Mouse (Mus musculus) forebrain, embryonic 12.5 days (tissue): ENCODE measurements around the gene Tjap1. TPM values are rescaled to one million over a fixed set of nuclear protein-coding genes. Genes with fewer than 3 reads are reported as not detected.

Experiments used
- ATAC-seq: fragments of 200-750 bp; cut with Nextera tagmentation; 2 replicates; pipeline ENCODE4 v1.8.0; 2017; ENCODE audit warnings: moderate TSS enrichment; ENCODE audit not compliant: low FRiP score
- H3K27ac ChIP-seq: fragments of 300-500 bp; sonication (generic); 2 replicates; pipeline ENCODE4 v1.5.1; 2016; ENCODE audit warnings: mild to moderate bottlenecking
- H3K27me3 ChIP-seq: fragments of 300-500 bp; sonication (generic); 2 replicates; pipeline ENCODE4 v1.6.1; 2016; ENCODE audit warnings: mild to moderate bottlenecking
- H3K36me3 ChIP-seq: fragments of 300-500 bp; sonication (generic); replicated peaks from 2 replicates; pipeline ENCODE4 v1.6.1; 2016; ENCODE audit warnings: mild to moderate bottlenecking
- H3K4me1 ChIP-seq: fragments of 300-500 bp; sonication (generic); 2 replicates; pipeline ENCODE4 v1.6.1; 2016
- H3K4me2 ChIP-seq: fragments of 300-500 bp; sonication (generic); 2 replicates; pipeline ENCODE4 v1.6.1; 2016; ENCODE audit warnings: mild to moderate bottlenecking, moderate library complexity
- H3K4me3 ChIP-seq: fragments of 300-500 bp; sonication (generic); replicated peaks from 2 replicates; pipeline ENCODE4 v1.5.1; 2016; ENCODE audit warnings: mild to moderate bottlenecking
- H3K9ac ChIP-seq: fragments of 300-500 bp; sonication (generic); 2 replicates; pipeline ENCODE4 v1.6.1; 2016; ENCODE audit warnings: mild to moderate bottlenecking
- H3K9me3 ChIP-seq: fragments of 300-500 bp; sonication (generic); 2 replicates; pipeline ENCODE4 v1.6.1; 2016
- WGBS: fragments of 180-500 bp; shearing (Covaris S2); methylation state at CpG from one replicate; pipeline ENCODE4 v1.1.7; 2016; 5-methylcytosine and 5-hydroxymethylcytosine counted together
- polyA plus RNA-seq: library from polyadenylated mRNA; unstranded; fragments of >200 nt; fragmentation: Nextera tagmentation; extraction: Ambion mirVana; gene quantifications from 2 replicates; pipeline ENCODE4 v1.2.1, GENCODE M21; 2016

Gene Tjap1
- polyA plus RNA-seq: 56.0 and 58.4 TPM in 2 replicates

DNA sequence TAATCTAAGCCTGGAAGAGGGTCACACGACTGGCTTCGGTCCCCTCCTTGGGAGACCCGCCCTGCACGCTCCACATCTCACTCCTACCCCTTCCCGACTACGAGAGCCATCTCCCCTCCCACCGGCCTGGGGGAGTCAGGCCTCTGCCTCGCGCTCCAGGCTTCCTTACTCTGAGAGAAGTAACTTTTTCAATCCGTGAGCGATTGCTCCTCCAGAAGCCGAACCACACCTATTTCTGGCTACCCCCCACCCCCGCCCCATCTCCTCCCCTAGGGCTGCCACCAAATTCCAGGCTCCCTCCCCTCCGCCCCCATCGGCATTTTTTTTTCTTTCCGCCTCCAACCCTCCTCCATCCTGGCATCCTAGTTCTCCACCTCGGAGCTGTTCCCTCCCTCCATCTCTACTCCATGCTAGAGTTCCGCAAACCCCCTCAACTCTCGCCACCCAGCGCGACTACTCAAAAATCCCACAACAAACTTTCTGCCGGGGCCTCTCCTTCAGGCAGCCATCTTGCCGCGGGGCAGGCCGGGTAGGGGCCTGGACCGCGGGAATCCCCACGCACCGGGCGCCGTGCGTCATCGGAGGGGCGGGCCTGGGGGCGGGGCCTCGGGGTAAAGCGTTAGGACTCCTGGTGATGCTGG, at the start of gene Tjap1:
TSS of gene Tjap1 (minus strand) at position 544 of the 641 bp plus-strand sequence.
- peak within 1 kb of the TSS; percentile 87 for H3K4me2 ChIP-seq
- H3K9ac ChIP-seq: peak within 1 kb of the TSS; percentile 82
- ATAC-seq: peak; percentile 99
- peak within 1 kb of the TSS; percentile 74 for H3K27ac ChIP-seq
- under 1% methylated on average over 37 of the region's 37 CpGs for WGBS
- no peaks in the 10 kb centered on the region for H3K9me3 ChIP-seq
- peaks cover 24% of the 10 kb centered on the region for H3K4me1 ChIP-seq
- no peaks in the 10 kb centered on the region for H3K27me3 ChIP-seq
- peaks cover 28% of the 10 kb centered on the region for H3K36me3 ChIP-seq
- H3K4me3 ChIP-seq: peak within 1 kb of the TSS; percentile 72

DNA sequence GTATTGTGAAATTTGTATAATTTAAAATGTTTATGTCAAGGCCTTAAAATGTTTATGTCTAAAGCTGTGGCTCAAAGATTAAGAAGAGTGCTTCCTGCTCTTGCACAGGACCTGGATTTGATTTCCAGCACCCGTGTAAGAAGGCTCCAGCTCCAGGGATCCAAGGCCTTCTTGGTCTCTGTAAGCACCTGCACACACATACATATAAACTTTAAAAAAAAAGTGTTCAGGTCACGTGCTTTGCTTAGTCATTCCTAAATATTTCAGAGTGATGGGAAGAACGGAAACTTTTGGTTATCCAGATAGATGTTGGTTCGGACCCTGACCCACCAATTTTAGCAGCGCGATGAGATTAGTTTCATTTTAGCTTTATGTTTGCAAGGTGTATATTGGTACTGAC, 45.9 kb upstream of the Tjap1 start:
- Histone ChIP-seq H3K27ac (peak overlapping the region; percentile 61; the same call in 1 of the 2 replicates), H3K36me3 (peaks cover 6% of the 10 kb centered on the region; the same call in 1 of the 2 replicates), H3K4me1 (peaks cover 11% of the 10 kb centered on the region), H3K9ac (peak overlapping the region; percentile 36; the same call in 1 of the 2 replicates), H3K4me3 (peak overlapping the region; percentile 72; the same call in 1 of the 2 replicates), H3K9me3 (no peaks in the 10 kb centered on the region; the same call in 1 of the 2 replicates), H3K4me2 (peak overlapping the region; percentile 85), H3K27me3 (0 out of 2 replicates have a peak, but pooled peaks cover 3% of the 10 kb centered on the region)
- ATAC-seq: no peak
- 76% methylated on average over 6 of the region's 6 CpGs for WGBS

DNA sequence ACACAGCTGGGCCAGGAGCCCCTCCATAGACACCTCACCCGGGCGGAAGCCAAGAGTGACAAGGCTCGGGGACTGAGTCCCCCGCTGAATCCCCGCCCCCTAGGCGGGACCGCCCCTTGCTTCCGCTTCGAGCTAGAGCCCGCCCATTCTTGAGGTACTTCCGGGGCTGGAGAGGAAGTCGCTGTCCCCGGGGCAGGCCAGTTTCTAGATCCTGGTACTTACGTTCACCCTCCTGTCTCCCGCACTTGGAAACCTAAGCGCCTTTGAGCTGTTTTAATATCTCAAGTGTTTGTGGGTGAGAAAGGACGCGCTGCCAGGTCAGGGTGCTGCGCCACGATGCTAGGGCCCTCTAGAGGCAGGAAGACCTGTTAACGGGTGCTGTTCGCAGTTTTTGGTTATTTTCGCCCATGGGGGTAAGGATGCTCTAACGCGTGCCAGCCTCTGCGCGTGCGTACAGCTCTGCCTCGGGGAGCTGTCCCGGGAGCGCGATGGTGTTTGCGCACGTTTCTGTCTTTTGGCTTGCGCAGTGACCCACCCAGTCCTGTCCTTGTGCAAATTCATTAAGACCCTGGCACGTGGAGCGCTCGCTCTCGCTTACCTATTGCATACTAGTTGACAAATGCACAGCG, 45.2 kb upstream of the Tjap1 start, which contains the start of gene Abcc10:
TSS of gene Abcc10 (minus strand) at position 447 of the 629 bp plus-strand sequence.
- H3K27me3 ChIP-seq: 0 out of 2 replicates have a peak, but pooled peaks cover 3% of the 10 kb centered on the region
- no peaks in the 10 kb centered on the region for H3K9me3 ChIP-seq
- peak within 1 kb of the TSS; percentile 85 for H3K4me2 ChIP-seq
- WGBS: under 1% methylated on average over 40 of the region's 40 CpGs
- ATAC-seq: peak; percentile 98
- H3K9ac ChIP-seq: peak within 1 kb of the TSS; percentile 85
- H3K36me3 ChIP-seq: peaks cover 12% of the 10 kb centered on the region; the same call in 1 of the 2 replicates
- peaks cover 11% of the 10 kb centered on the region for H3K4me1 ChIP-seq
- peak within 1 kb of the TSS; percentile 96 for H3K27ac ChIP-seq
- peak within 1 kb of the TSS; percentile 72 for H3K4me3 ChIP-seq

DNA sequence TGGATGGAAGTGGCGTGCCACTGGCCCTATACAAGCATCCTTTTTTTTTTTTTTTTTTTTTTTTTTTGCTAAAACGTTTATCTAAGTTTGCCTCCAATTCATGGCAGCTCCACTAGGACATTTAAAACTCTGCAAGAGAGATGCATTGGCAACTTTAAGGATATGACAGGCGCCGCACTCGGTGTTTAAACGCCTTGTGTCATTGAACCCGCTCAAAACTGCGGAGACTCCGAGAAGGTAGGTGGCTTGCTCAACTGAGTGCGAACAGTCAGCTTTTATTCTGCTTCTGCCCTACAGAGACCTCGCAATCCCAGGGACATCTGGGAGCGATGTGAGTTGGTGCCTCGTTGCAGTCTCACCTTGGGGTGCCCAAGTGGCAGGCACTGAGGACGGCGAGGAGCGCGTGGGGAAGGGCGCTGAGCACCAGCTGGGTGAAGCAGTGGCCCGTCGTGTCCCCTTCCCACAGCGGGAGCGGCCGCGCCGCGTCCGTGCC, 44.6 kb upstream of the Tjap1 start:
- Histone ChIP-seq H3K9ac (peak overlapping the region; percentile 85), H3K36me3 (peaks cover 14% of the 10 kb centered on the region; the same call in 1 of the 2 replicates), H3K9me3 (no peaks in the 10 kb centered on the region), H3K4me3 (peak overlapping the region; percentile 72), H3K4me2 (peak overlapping the region; percentile 85), H3K27ac (peak overlapping the region; percentile 96), H3K27me3 (no peaks in the 10 kb centered on the region), H3K4me1 (peaks cover 11% of the 10 kb centered on the region)
- ATAC-seq: no peak
- WGBS: 4% methylated on average over 27 of the region's 27 CpGs

DNA sequence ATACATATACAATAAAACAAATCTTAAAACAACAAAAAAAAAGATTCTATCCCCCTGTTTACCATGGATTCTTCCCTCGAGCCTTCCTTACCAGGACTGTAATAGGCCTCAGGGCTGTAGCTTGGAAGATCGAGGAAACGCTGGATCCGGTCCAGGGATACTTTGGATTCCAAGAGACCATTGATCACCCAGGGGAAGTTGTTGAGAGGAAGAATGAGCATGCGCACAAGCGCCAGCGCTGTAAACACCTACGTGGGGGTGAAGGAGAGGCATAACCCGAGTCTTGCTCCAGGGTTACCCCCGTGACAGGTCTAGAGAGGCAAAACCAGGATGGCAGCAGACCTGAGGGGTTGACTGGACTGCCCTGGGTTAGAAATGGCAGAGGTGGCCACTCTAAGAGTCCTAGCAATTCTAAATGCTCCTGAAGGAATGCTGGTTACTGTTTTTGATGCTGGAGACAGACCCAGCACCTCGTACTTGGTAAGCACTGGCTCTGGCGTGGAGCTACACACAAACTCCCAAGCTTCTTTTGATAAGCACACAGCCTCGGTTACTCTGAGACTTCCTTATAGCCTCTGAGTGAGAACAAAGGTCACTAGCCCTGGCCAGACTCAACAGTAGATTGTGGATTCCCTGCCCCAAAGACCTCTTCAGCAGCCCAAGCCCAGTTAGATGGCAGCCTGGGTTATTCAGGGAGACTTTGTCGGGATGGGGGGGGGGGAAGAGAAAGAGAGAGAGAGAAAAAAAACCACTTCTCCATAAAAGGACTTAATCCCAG, 39.4 kb upstream of the Tjap1 start:
- WGBS: 90% methylated on average over 14 of the region's 14 CpGs
- ATAC-seq: no peak
- Histone ChIP-seq H3K4me2 (no peak overlapping the region), H3K36me3 (peaks cover 21% of the 10 kb centered on the region), H3K27me3 (no peaks in the 10 kb centered on the region), H3K4me3 (no peak overlapping the region), H3K9me3 (no peaks in the 10 kb centered on the region), H3K4me1 (peaks cover 7% of the 10 kb centered on the region), H3K27ac (no peak overlapping the region), H3K9ac (no peak overlapping the region)

DNA sequence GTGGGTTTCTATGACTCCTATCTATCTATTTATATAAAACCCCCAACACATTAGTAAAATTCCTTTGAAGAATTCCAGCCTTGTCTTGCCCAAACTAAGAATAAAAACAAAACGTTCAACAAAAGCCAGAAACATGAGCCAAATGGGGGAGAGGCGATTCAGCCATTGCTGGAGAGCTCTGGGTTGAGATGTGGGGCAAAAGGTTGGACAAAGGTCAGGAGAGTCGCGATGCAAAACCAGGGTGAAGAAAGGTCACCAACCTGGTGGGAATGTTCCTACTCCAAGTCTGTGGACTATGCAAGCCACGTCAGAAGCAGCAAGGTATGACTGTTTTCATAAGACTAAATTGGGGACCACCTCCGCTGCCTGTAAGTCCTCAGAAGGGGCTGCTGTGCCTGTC, 37.7 kb upstream of the Tjap1 start:
- H3K4me1 ChIP-seq: no peaks in the 10 kb centered on the region
- H3K27ac ChIP-seq: no peak overlapping the region
- H3K4me2 ChIP-seq: no peak overlapping the region
- ATAC-seq: no peak
- no peaks in the 10 kb centered on the region for H3K27me3 ChIP-seq
- H3K9me3 ChIP-seq: no peaks in the 10 kb centered on the region
- no peak overlapping the region for H3K4me3 ChIP-seq
- peaks cover 21% of the 10 kb centered on the region for H3K36me3 ChIP-seq
- WGBS: 86% methylated on average over 6 of the region's 6 CpGs
- no peak overlapping the region for H3K9ac ChIP-seq

DNA sequence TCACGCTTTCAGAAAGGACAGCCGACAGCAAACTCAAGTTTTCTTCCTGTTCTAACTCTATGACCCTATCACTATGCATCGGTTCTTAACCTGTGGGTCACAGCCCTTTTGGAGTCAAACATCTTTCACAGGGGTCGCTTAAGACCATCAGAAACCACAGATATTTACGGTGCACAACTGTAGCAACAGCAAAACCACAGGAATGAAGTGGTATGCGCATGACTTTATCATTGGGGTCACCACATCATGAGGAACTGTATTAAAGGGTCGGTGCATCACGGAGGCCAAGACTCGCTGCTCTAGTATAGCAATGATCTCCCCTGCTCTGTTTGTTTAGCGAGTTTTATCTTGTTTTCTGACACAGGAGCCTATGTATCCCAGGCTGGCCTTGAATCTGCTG, 33.0 kb upstream of the Tjap1 start:
- Histone ChIP-seq H3K27ac (no peak overlapping the region), H3K4me2 (no peak overlapping the region), H3K4me3 (no peak overlapping the region), H3K27me3 (no peaks in the 10 kb centered on the region), H3K4me1 (no peaks in the 10 kb centered on the region), H3K9me3 (no peaks in the 10 kb centered on the region), H3K9ac (no peak overlapping the region), H3K36me3 (peaks cover 3% of the 10 kb centered on the region)
- no peak for ATAC-seq
- WGBS: 93% methylated on average over 10 of the region's 10 CpGs

DNA sequence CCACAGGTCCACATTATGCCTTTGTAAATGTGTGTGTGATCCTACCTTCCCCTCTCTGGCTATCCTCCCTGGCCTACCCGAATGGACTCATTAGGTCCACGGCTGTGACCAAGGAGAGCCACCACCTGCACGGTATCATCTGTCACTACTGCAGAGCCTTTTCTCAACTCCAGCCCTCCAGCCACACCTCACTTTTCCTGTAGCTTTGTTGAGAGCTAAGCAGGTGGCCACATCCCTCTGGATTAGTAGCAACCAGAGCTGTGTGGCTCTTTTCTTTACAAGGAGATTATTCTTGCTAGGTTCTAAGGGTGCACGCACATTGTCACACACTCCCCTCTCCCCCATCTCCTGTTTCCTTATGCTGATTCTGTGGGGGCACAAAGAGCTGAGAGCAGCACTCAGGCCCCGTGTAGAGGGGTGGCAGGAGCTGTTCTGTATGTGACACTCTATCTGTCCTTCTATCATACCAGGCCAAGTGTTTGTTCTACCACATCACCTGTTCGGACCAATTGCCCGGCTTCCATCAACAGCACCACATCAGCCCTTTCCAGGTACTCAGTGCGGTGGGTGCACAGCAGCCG, 30.4 kb upstream of the Tjap1 start:
- H3K9me3 ChIP-seq: no peaks in the 10 kb centered on the region
- H3K27ac ChIP-seq: no peak overlapping the region
- H3K9ac ChIP-seq: no peak overlapping the region
- H3K36me3 ChIP-seq: no peaks in the 10 kb centered on the region; the same call in 1 of the 2 replicates
- no peaks in the 10 kb centered on the region for H3K4me1 ChIP-seq
- H3K4me3 ChIP-seq: no peak overlapping the region
- no peak for ATAC-seq
- no peak overlapping the region for H3K4me2 ChIP-seq
- 84% methylated on average over 9 of the region's 9 CpGs for WGBS
- no peaks in the 10 kb centered on the region for H3K27me3 ChIP-seq

DNA sequence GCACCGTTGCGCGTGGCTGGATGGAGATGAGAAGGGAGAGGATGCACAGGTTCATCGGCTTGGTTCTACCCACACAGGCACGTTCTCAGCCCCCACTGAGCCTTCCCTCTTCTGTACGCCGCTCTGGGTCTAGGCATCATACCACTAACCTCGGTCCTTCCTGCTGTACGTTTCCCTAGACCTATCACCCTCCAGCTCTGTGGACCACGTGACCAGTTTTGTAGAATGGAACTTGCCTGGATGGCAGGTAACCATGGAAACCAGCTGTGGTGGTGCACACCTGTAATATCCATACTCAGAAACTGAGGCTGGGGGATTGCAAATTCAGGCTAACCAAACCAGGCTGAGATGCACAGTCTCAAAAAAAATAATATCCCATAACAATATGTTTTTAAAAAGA, 27.7 kb upstream of the Tjap1 start:
- Histone ChIP-seq H3K36me3 (no peaks in the 10 kb centered on the region; the same call in none of the 2 replicates), H3K9ac (no peak overlapping the region), H3K27me3 (no peaks in the 10 kb centered on the region), H3K9me3 (no peaks in the 10 kb centered on the region), H3K27ac (no peak overlapping the region), H3K4me2 (no peak overlapping the region), H3K4me3 (no peak overlapping the region), H3K4me1 (no peaks in the 10 kb centered on the region)
- ATAC-seq: no peak
- 88% methylated on average over 10 of the region's 10 CpGs for WGBS

DNA sequence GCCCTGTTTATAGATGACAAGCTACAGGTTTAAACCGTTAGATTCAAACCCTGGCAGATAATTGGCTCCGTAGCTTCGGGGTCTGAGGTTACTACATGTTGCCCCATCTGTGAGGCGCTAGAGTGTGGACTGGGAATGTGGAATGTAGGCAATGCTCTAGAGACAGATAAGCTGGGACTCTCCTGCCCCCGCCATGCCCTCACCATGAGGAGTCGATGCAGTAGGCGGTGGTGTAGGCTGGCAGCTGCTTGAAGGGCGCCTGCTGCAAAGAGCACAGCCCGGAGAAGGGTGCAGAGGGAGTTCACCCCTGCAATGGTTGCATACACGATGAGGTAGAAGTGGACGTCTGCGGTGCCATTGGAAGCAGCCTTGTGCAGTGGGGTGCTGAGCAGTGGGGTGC, 27.0 kb upstream of the Tjap1 start:
- WGBS: 83% methylated on average over 12 of the region's 12 CpGs
- H3K4me3 ChIP-seq: no peak overlapping the region
- no peaks in the 10 kb centered on the region for H3K4me1 ChIP-seq
- H3K9me3 ChIP-seq: no peaks in the 10 kb centered on the region
- H3K36me3 ChIP-seq: no peaks in the 10 kb centered on the region; the same call in none of the 2 replicates
- no peak overlapping the region for H3K9ac ChIP-seq
- ATAC-seq: no peak
- no peak overlapping the region for H3K4me2 ChIP-seq
- H3K27me3 ChIP-seq: no peaks in the 10 kb centered on the region
- H3K27ac ChIP-seq: no peak overlapping the region

DNA sequence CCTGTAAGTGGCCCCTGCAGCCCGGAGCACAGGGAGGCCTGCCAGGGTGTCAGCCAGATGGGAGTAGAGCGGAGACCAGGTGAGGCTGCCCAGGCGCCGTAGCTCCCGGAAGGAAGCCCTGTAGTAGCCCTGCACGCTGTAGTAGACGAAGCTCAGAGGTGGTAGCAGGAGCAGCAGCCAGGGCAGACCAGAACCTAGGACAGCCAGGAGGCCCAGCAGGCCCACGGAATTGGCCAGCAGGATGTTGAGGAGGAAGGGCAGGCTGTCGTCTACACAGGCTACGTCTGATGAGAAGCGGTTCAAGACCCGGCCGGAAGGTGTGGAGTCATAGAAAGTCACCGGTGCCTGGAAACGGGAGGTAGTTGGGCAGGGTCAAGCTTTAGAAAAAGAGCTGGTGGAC, 24.1 kb upstream of the Tjap1 start:
- WGBS: 91% methylated on average over 15 of the region's 15 CpGs
- ATAC-seq: no peak

More for the DNA sequence above, 24.1 kb upstream of the Tjap1 start:
- no peaks in the 10 kb centered on the region; the same call in none of the 2 replicates for H3K36me3 ChIP-seq
- H3K4me3 ChIP-seq: no peak overlapping the region
- H3K9me3 ChIP-seq: no peaks in the 10 kb centered on the region
- H3K9ac ChIP-seq: no peak overlapping the region
- H3K4me1 ChIP-seq: no peaks in the 10 kb centered on the region
- no peaks in the 10 kb centered on the region for H3K27me3 ChIP-seq
- H3K27ac ChIP-seq: no peak overlapping the region
- no peak overlapping the region for H3K4me2 ChIP-seq
